Mouse (Mus musculus): ENCODE results near the gene Cux2.
A peak's percentile ranks its signal among the peaks of the same experiment; 100 is the strongest.

The Cux2 gene

GRCm38 (mm10) chr5:122016744-122017143, 33.2 kb downstream of the Cux2 start:
- DNase-seq (ENCODE audit: low spot score): no peak

- DNase-seq (ENCODE audit: low spot score): no peak
Observed at GRCm38 (mm10) chr5:122015149-122015548, 34.8 kb downstream of the Cux2 start.

GRCm38 (mm10) chr5:122014671-122015070, 35.2 kb downstream of the Cux2 start:
- DNase-seq (ENCODE audit: low spot score): no peak

- no peak for DNase-seq (ENCODE audit: low spot score)
Observed at GRCm38 (mm10) chr5:122011289-122011688, 38.6 kb downstream of the Cux2 start.

- DNase-seq (ENCODE audit: low spot score): no peak
Observed at GRCm38 (mm10) chr5:122007946-122008441, 41.9 kb downstream of the Cux2 start.

GRCm38 (mm10) chr5:122003460-122003859, 46.4 kb downstream of the Cux2 start:
- DNase-seq (ENCODE audit: low spot score): no peak

GRCm38 (mm10) chr5:122002148-122002547, 47.8 kb downstream of the Cux2 start:
- no peak for DNase-seq (ENCODE audit: low spot score)

GRCm38 (mm10) chr5:122001311-122001710, 48.6 kb downstream of the Cux2 start:
- no peak for DNase-seq (ENCODE audit: low spot score)

GRCm38 (mm10) chr5:122000381-122000780, 49.5 kb downstream of the Cux2 start:
- DNase-seq (ENCODE audit: low spot score): no peak

GRCm38 (mm10) chr5:121998981-121999795, 50.7 kb downstream of the Cux2 start:
- peak; percentile 79 for DNase-seq (ENCODE audit: low spot score)

- no peak for DNase-seq (ENCODE audit: low spot score)
Observed at GRCm38 (mm10) chr5:121998281-121998680, 51.6 kb downstream of the Cux2 start.

GRCm38 (mm10) chr5:121996701-121997100, 53.2 kb downstream of the Cux2 start:
- DNase-seq (ENCODE audit: low spot score): no peak

- peak; percentile 52 for DNase-seq (ENCODE audit: low spot score)
Observed at GRCm38 (mm10) chr5:121994808-121995207, 55.1 kb downstream of the Cux2 start.

- DNase-seq (ENCODE audit: low spot score): no peak
Observed at GRCm38 (mm10) chr5:121991914-121992313, 58.0 kb downstream of the Cux2 start.

- DNase-seq (ENCODE audit: low spot score): no peak
Observed at GRCm38 (mm10) chr5:121985855-121986254, 64.0 kb downstream of the Cux2 start.

GRCm38 (mm10) chr5:121981650-121982131, 68.2 kb downstream of the Cux2 start:
- peak; percentile 41 for DNase-seq (ENCODE audit: low spot score)

- no peak for DNase-seq (ENCODE audit: low spot score)
Observed at GRCm38 (mm10) chr5:121976331-121976730, 73.6 kb downstream of the Cux2 start.

GRCm38 (mm10) chr5:121973541-121973940, 76.4 kb downstream of the Cux2 start:
- DNase-seq (ENCODE audit: low spot score): no peak

GRCm38 (mm10) chr5:121972680-121973192, 77.2 kb downstream of the Cux2 start:
- DNase-seq (ENCODE audit: low spot score): peak; percentile 44

GRCm38 (mm10) chr5:121968999-121969398, 80.9 kb downstream of the Cux2 start:
- no peak for DNase-seq (ENCODE audit: low spot score)

- no peak for DNase-seq (ENCODE audit: low spot score)
Observed at GRCm38 (mm10) chr5:121968416-121968815, 81.5 kb downstream of the Cux2 start.

GRCm38 (mm10) chr5:121967520-121967919, 82.4 kb downstream of the Cux2 start:
- DNase-seq (ENCODE audit: low spot score): no peak

GRCm38 (mm10) chr5:121966940-121967339, 83.0 kb downstream of the Cux2 start:
- no peak for DNase-seq (ENCODE audit: low spot score)
